In the genomic region with DNA sequence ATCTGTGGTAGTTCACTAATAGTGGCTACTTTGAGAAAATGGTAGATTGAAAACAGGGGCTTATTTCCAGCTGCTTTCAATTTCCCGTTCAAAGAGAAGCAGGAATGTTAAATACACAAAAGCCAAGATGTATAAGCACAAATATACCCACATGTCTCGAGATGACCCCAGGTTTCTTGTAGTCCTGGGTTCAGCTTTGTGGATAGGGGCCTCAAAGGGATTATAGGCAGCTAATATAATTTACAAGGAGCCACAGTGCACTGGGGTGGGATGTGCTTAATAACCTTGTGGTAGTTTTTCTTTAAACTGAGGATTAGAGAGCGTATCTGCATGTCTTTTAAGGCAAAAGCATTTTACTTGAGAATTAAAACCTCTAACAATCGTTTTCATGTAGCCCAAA, we compare ENCODE assay signal across 24 mouse cellular contexts. TPM values are rescaled to one million over a fixed set of nuclear protein-coding genes. Genes with fewer than 3 reads are reported as not detected.
"Had no signal": no experiment of that assay in that cellular context is flagged by ENCODE, and none has a peak within 500 bp of the region (broad histone marks: within the 10 kb centered on the region; RNA-seq: fewer than 3 reads in every experiment).

No protein-coding gene starts in this region.

- DNase-seq: kidney, adult 2 months; kidney, postnatal 10 days; kidney, postnatal 36 days; layer of hippocampus, postnatal 36 days; left cerebral cortex, postnatal 4 days; lung, adult 18-20 months; lung, postnatal 10 days; lung, postnatal 36 days; midbrain, embryonic 14.5 days; right cerebral cortex, adult 18-20 months; right cerebral cortex, postnatal 14 days; right cerebral cortex, postnatal 4 days; thymus, postnatal 25 days had no signal

- H3K27me3 ChIP-seq: limb, embryonic 15.5 days; liver, embryonic 15.5 days; lung, embryonic 15.5 days; megakaryocyte, embryonic 14.5 days; neural tube, embryonic 12.5 days; neural tube, embryonic 15.5 days had no signal

- H3K27ac ChIP-seq: limb, embryonic 15.5 days; liver, embryonic 12.5 days; liver, embryonic 15.5 days; lung, embryonic 15.5 days; neural tube, embryonic 12.5 days; neural tube, embryonic 15.5 days; stomach, postnatal 0 days had no signal

- H3K9ac ChIP-seq: limb, embryonic 15.5 days; liver, embryonic 12.5 days; liver, embryonic 15.5 days; lung, embryonic 15.5 days; neural tube, embryonic 12.5 days; neural tube, embryonic 15.5 days had no signal

- H3K4me2 ChIP-seq: limb, embryonic 15.5 days; liver, embryonic 12.5 days; liver, embryonic 15.5 days; lung, embryonic 15.5 days; neural tube, embryonic 12.5 days; neural tube, embryonic 15.5 days had no signal

- H3K9me3 ChIP-seq: limb, embryonic 15.5 days; liver, embryonic 12.5 days; liver, embryonic 15.5 days; lung, embryonic 15.5 days; megakaryocyte, embryonic 14.5 days; midbrain, embryonic 10.5 days; neural tube, embryonic 12.5 days; neural tube, embryonic 15.5 days had no signal

- ATAC-seq: liver, embryonic 12.5 days had no signal

- H3K36me3 ChIP-seq: limb, embryonic 15.5 days; liver, embryonic 12.5 days; liver, embryonic 15.5 days; lung, embryonic 15.5 days; midbrain, embryonic 10.5 days; neural tube, embryonic 12.5 days; neural tube, embryonic 15.5 days had no signal

- H3K4me1 ChIP-seq: liver, embryonic 15.5 days; megakaryocyte, embryonic 14.5 days had no signal

- H3K4me3 ChIP-seq: limb, embryonic 15.5 days; liver, embryonic 12.5 days; liver, embryonic 15.5 days; lung, embryonic 15.5 days; megakaryocyte, embryonic 14.5 days; midbrain, embryonic 10.5 days; neural tube, embryonic 12.5 days; neural tube, embryonic 15.5 days had no signal

RNA-seq across cellular contexts. Expression of gene Gtf2a1l, which starts 2.3 kb away (rescaled TPM):
- total RNA-seq: layer of hippocampus, postnatal 36 days had no signal
- polyA plus RNA-seq: kidney, embryonic 14.5 days; limb, embryonic 15.5 days; liver, embryonic 12.5 days; liver, embryonic 15.5 days; midbrain, embryonic 14.5 days; stomach, postnatal 0 days; thymus, postnatal 0 days had no signal
